Mouse (Mus musculus): ENCODE measurements around the gene Lrrc27. TPM values are rescaled to one million over a fixed set of nuclear protein-coding genes. Genes with fewer than 3 reads are reported as not detected.
A peak's percentile ranks its signal among the peaks of the same experiment; 100 is the strongest.

Gene Lrrc27
- total RNA-seq (2021): 1 to 10 TPM; 1.9 to 3.0 TPM
- long read RNA-seq, experiment 1, partial matches to known transcripts: 2 of 5 reads
- long read RNA-seq, experiment 1, other reads (novel, unspliced or antisense): 3 of 5 reads
- long read RNA-seq, experiment 2, partial matches to known transcripts: 0 of 1 reads
- long read RNA-seq, experiment 2, other reads (novel, unspliced or antisense): 1 of 1 reads

- peak; percentile 98 for DNase-seq (ENCODE audit: low spot score)
Observed at GRCm38 (mm10) chr7:139212754-139213745, at the start of gene Lrrc27, which contains the start of gene Stk32c. TSS of gene Lrrc27 (plus strand) at chr7:139212988. TSS of gene Stk32c (minus strand) at chr7:139213307.

GRCm38 (mm10) chr7:139164410-139164809 lies 48.4 kb upstream of the Lrrc27 start:
- DNase-seq (ENCODE audit: low spot score): no peak

- DNase-seq (ENCODE audit: low spot score): no peak
Observed at GRCm38 (mm10) chr7:139169143-139169542, 43.6 kb upstream of the Lrrc27 start.

DNA sequence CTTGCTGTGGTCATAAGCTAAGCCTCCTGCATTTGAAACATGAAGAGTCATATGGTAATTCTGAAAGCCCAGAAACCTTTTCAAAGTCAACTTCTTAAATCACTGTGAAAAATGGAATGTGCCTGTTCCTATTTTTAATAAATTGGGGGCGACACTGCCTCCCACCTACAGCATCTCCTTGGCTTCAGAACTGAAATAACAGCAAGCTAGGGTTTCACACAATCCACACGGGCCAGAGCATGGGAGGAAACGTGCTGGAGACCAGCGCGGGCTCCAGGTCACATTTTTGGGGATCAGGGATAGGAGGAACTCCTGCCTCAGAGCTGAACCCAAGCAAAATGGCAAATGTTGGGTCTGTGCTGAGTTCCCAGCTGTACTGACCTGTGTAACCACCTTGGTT lies 33.5 kb upstream of the Lrrc27 start:
- no peak for DNase-seq (ENCODE audit: low spot score)

- DNase-seq (ENCODE audit: low spot score): no peak
Observed at GRCm38 (mm10) chr7:139180058-139180457, 32.7 kb upstream of the Lrrc27 start.

DNA sequence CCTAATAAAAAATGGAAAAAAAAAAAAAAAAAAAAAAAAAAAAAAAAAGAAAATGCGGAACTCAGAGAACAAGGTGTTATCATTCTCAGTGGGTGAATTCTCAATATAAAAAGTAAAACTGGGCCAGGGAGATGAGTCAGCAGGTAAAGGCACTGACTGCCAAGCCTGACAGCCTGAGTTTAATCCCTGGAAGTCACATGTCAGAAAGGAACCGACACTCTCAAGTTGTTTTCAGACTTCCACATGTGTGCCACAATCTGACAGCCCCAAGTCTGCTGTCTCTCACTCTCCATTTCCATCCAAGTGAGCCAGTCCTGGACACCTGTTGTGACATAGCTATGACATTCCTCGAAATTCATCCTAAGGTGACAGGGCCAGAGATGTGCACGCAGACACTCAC lies 28.4 kb upstream of the Lrrc27 start:
- no peak for DNase-seq (ENCODE audit: low spot score)

DNA sequence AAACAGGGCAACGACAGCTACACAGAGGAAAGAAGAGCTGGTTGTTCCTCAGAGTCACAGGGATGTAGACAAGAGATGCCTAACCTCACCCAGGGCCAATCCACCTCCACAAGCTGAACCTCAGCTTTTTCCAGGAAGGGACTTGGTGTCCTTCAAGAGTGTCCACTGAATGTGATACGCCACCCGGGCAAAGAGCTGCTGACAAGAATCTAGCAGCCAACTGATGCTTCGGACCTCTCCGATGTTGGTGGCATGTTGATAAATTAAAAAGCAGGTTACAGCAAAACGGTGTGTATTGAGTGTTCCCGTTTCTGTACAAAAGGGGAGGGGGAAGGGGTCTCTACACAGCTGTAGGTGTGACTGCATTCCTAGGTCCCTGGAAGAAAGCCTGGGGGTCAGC lies 27.9 kb upstream of the Lrrc27 start:
- no peak for DNase-seq (ENCODE audit: low spot score)

- no peak for DNase-seq (ENCODE audit: low spot score)
Observed at GRCm38 (mm10) chr7:139185971-139186370, 26.8 kb upstream of the Lrrc27 start.

- no peak for DNase-seq (ENCODE audit: low spot score)
Observed at GRCm38 (mm10) chr7:139186436-139186835, 26.4 kb upstream of the Lrrc27 start.

- no peak for DNase-seq (ENCODE audit: low spot score)
Observed at GRCm38 (mm10) chr7:139187277-139187676, 25.5 kb upstream of the Lrrc27 start.

DNA sequence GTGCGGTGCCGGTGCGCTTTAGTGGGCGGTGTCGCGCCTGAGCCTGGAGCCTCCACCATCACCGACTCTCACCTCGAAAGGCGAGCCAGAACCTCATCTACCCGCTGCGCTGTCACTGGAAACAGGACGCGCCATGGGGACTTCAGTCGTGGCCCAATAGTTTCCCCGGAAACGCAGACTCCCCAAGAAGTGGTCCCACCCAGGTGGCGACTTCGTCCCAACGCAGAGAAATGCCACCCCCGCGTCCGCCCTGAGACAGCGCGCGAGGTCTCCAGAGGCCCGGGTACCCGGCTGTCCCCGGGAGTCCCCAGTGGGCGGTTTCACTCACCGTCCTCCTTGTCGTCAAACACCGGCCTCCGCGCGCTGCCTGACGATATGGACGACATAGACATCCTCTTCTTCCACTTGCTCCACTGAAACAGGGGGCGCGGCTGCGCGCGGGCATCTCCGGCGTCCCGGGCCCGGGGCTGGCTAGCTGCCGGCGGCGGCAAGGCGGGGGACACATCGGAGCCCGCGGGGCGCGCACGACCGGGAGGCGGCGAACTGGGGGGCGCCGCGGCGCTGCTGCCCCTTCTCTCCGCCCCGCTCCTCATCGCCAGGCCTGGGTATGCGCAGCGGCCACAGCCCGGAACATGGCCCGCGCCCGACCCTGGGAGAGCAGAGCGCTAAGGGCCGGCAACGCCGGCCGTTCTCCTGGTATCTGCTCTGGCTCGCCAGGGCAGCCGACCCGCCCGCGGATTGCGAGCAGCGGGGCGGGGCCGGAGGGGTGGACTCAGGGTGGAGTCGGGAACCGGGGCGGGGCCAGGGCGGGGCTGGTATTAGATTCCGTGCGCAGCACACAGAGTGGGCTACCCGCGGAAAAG lies 24.8 kb upstream of the Lrrc27 start:
- DNase-seq (ENCODE audit: low spot score): peak; percentile 59

DNA sequence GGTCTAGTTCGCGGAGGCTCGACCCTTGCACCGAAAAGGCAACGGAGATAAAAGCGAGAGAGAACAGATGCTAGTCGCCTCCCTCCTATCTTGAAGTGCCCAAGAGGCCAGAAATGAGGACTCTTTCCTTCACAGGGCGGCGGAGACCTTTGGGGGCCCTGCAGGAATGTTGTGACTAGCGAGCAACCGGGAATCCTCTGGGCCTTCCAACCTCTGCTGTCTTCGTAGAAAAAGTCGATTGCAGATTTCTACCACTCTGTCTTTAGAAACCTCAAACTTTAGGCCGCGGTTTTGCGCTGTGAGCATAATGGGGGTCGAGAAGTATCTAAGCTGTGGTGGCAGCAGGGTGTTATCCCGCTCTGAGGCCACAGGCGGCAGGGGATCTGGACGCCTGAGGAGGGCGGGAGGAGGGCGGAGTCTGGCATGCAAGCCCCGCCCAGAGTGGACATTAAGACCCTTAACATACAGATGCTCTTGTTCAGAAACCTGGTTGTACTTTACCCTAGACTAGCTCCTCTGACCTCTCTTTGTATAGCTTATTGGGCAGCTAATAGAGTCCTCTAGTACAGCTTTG lies 24.1 kb upstream of the Lrrc27 start:
- no peak for DNase-seq (ENCODE audit: low spot score)

DNA sequence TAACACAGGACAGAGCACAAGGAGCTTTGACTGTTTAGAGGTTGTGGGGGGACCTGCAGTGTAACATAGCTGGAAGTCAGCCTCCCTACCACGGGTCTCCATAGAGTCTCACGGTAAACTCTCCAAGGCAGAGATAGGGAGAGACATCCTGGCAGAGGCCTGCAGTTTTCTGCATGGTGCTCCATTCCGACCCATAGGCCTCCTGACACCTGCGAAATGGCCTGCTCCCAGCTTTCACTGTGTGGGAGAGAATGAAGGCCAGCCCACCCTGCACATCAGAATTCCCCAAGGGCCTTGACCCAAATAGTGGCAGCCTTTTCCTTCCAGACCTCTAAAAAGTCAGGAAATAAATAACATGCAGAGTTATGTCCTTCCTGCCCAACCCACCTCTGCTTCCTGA lies 22.2 kb upstream of the Lrrc27 start:
- DNase-seq (ENCODE audit: low spot score): no peak

- no peak for DNase-seq (ENCODE audit: low spot score)
Observed at GRCm38 (mm10) chr7:139191619-139192018, 21.2 kb upstream of the Lrrc27 start.

DNA sequence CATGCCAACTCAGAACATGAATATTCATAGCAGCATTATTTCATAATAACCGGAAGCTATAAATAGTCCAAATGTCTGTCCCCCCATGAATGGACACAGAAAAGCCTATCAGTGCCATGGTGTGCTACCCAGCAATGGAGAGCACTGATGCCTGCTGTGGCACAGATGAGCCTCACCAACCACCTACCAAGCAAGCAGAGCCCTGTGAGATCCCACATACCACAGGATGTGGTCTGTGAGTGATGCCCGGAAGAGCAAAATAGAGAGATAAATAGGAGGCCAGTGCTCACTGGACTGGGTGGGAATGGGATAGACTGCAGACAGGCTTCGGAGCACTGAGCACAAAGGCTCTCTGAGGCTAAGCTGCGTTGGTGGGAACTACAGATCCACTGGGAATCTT lies 15.8 kb upstream of the Lrrc27 start:
- DNase-seq (ENCODE audit: low spot score): no peak

GRCm38 (mm10) chr7:139200108-139200507 lies 12.7 kb upstream of the Lrrc27 start:
- peak; percentile 41 for DNase-seq (ENCODE audit: low spot score)

DNA sequence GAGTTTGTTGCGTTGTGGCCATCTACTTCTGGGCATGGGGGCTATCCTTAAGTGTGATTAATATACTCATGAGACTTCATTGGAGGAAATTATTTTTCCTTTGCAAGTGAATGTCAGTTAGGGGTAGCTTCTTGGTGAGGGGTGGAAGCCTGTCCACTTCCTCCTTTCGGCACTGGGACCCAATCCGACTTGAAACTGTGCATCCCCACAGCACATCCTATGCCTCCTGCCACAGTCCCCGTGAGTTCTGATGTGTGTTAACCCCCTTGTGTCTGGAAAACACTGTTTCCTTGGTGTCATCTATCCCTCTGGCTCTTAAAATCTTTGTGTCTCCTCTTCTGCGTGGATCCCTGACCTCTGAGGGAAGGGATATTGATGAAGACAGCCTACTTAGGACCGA lies 11.6 kb upstream of the Lrrc27 start:
- no peak for DNase-seq (ENCODE audit: low spot score)

- DNase-seq (ENCODE audit: low spot score): peak; percentile 35
Observed at GRCm38 (mm10) chr7:139208023-139208772, 4.6 kb upstream of the Lrrc27 start.

- DNase-seq (ENCODE audit: low spot score): no peak
Observed at GRCm38 (mm10) chr7:139208773-139209095, 4.1 kb upstream of the Lrrc27 start.

- no peak for DNase-seq (ENCODE audit: low spot score)
Observed at GRCm38 (mm10) chr7:139211761-139212160, 1.0 kb upstream of the Lrrc27 start.

GRCm38 (mm10) chr7:139213751-139214150 lies 963 bp downstream of the Lrrc27 start:
- DNase-seq (ENCODE audit: low spot score): no peak

Measured in gastrocnemius, adult 18-20 months (tissue).